Mouse (Mus musculus): Measurements from ENCODE around the gene Pcgf2. TPM values are rescaled to one million over a fixed set of nuclear protein-coding genes. Genes with fewer than 3 reads are reported as not detected.

Pcgf2 gene
- total and polyA plus RNA-seq, 3 experiments = 0.99 to 19.5 (median 5.6) TPM

DNA sequence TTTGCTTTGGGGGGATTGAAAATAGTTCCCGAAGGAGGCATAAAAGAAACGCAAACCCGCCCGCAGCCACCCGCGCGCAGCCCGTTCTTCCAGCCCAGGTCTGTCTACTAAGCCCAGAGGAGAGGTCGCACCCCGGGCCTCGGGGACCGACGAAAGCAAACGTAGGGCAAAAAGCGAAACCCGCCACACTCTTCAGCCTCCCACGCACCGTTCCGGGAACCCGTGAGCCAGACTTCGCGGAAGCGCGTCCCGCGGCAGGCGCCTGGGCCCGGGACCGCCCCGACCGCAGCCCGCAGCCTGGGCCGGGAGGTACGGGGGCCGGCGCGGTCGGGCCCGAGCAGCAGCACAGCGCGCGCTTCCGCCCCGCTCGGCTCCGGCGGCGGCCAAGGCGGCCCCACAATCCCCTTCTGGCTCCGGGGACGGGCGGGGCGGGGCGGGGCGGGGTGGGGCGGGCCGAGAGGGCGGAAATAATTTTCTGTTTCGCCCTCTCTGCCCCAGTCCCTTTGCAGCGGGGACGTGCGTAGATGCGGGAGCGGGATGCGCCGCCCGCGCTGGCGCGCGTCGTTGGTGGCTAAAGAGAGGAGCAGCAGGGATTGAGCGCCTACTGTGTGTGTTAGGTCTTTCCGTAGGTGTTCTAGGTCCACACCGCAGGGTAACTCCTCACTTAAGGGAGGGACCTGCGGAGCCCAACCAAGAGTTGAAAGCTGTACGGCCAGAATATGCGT, 40.1 kb downstream of the Pcgf2 start (continued):
- TF ChIP-seq MEF2A (IDR thresholded peaks at IDR 0.05; ENCODE audit: borderline replicate concordance, low read depth, low read length) = peak; percentile 71
- TF ChIP-seq MXI1 (IDR thresholded peaks at IDR 0.05; ENCODE audit: low read depth, low read length) = peak; percentile 82
- TF ChIP-seq CTCF (conservative IDR thresholded peaks at IDR 0.05 in 1 of 2, IDR thresholded peaks at IDR 0.05 in 1 of 2; ENCODE audit: low read depth in 2 of 2, low read length in 2 of 2) = no peak
- TF ChIP-seq MAX (IDR thresholded peaks at IDR 0.05; ENCODE audit: low read length) = 0 out of 2 replicates have a peak, but pooled peaks have one; percentile 26
- TF ChIP-seq BHLHE40 (IDR thresholded peaks at IDR 0.05; ENCODE audit: low read depth, low read length) = no peak
- no peak for TF ChIP-seq PAX5 (IDR thresholded peaks at IDR 0.05; ENCODE audit: low read length)
- TF ChIP-seq GABPA (IDR thresholded peaks at IDR 0.05; ENCODE audit: insufficient replicate concordance, low read depth, low read length) = no peak
- TF ChIP-seq NELFE (IDR thresholded peaks at IDR 0.05; ENCODE audit: low read depth, low read length) = peak; percentile 91
- TF ChIP-seq EP300 (IDR thresholded peaks at IDR 0.05; ENCODE audit: low read length) = peak; percentile 40; the same call in 1 of the 2 replicates
- peak; percentile 78; the same call in 1 of the 2 replicates for TF ChIP-seq TBP (conservative IDR thresholded peaks at IDR 0.05; ENCODE audit: low read depth, low read length)
- TF ChIP-seq UBTF (IDR thresholded peaks at IDR 0.05; ENCODE audit: low read depth, low read length) = no peak; the same call in 1 of the 2 replicates
- TF ChIP-seq IRF4 (IDR thresholded peaks at IDR 0.05; ENCODE audit: low read depth, low read length) = peak; percentile 50; the same call in 1 of the 2 replicates
- TF ChIP-seq ELF1 (IDR thresholded peaks at IDR 0.05; ENCODE audit: low read depth, low read length) = peak; percentile 85
- no peak; the same call in 1 of the 2 replicates for TF ChIP-seq CHD2 (IDR thresholded peaks at IDR 0.05; ENCODE audit: low read length)
- TF ChIP-seq HCFC1 (IDR thresholded peaks at IDR 0.05; ENCODE audit: low read depth, low read length) = peak; percentile 45

DNA sequence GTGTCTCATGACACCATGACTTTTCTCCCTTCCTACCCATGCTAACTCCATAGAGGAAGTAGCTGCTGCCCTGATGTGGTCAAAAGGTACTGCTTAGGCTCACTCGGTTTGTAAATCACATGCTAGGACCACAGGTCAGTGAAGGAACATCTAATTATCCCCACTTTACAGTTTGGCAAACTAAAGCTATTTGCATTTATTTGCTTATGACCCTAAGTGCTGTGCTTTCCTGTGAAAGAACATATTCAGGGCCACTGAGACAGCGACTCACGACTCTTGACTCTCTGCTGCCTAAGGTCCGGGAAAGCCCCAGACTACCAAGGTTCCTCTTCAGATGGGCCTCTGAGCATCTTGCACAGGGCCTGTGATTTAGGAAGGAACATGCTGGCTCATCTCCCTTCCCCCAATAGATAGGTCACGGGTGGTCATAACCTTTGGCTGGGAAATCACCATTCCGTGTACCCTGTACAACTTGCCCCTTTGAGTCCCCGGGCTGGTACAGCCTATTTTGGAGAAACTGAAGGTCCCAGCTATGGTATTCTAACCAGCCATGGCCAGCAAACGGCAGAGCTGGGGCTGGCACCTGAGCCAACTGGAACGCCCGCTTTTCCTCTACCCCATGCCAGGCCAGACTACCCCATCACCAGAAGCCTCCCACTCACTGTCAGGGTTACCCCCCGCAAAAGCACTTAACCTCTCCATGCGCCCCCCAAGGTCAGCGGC, 40.9 kb downstream of the Pcgf2 start:
- peak; percentile 99 for DNase-seq (ENCODE audit: extremely low read depth)
- H3K9me3 ChIP-seq (replicated peaks; ENCODE audit: low read length) = no peaks in the 10 kb centered on the region
- H3K4me1 ChIP-seq (ENCODE audit: control insufficient read depth in 1 of 2, insufficient read depth in 2 of 2) = peaks cover 17 to 42% of the 10 kb centered on the region in 2 experiments
- no peaks in the 10 kb centered on the region for H3K27me3 ChIP-seq (replicated peaks)
- H3K9ac ChIP-seq (ENCODE audit: insufficient read depth, low read depth) = peak overlapping the region; percentile 100
- peak overlapping the region; percentile 82 to 88 (median 87) for H3K4me3 ChIP-seq (replicated peaks in 1 of 3; ENCODE audit: low read depth in 2 of 3, low read length in 2 of 3, poor library complexity in 1 of 3)
- peak overlapping the region; percentile 98 for H3K27ac ChIP-seq (ENCODE audit: insufficient read depth, low read depth)
- H3K4me2 ChIP-seq (ENCODE audit: insufficient read depth, low read depth, poor library complexity, severe bottlenecking) = peak overlapping the region; percentile 87
- dilution Hi-C loops (cut with MboI; ENCODE audit: extremely low pct_ligation_motif_present, extremely low pct_unique_long_range_greater_than_20kb, low sequenced_read_pairs) = no loop called here
- peaks cover 14 to 36% of the 10 kb centered on the region in 2 experiments for H3K36me3 ChIP-seq (replicated peaks in 1 of 2; ENCODE audit: control insufficient read depth in 1 of 2, insufficient read depth in 1 of 2, low read length in 1 of 2)
- peaks cover 24% of the 10 kb centered on the region for H3K79me2 ChIP-seq (replicated peaks; ENCODE audit: control insufficient read depth, extremely low read depth, insufficient read depth, poor library complexity, severe bottlenecking)
- in situ Hi-C loops (cut with MboI; ENCODE audit: low pct_ligation_motif_present, low pct_unique_long_range_greater_than_20kb, low sequenced_read_pairs) = no loop called here
- TF ChIP-seq MEF2A (IDR thresholded peaks at IDR 0.05; ENCODE audit: borderline replicate concordance, low read depth, low read length) (peak; percentile 90), USF1 (IDR thresholded peaks at IDR 0.05; ENCODE audit: low read depth, low read length) (no peak), CTCF (conservative IDR thresholded peaks at IDR 0.05 in 1 of 2, IDR thresholded peaks at IDR 0.05 in 1 of 2; ENCODE audit: low read depth in 2 of 2, low read length in 2 of 2) (no peak), MAFK (IDR thresholded peaks at IDR 0.05; ENCODE audit: insufficient replicate concordance, low read length) (peak; percentile 73), KAT2A (IDR thresholded peaks at IDR 0.05; ENCODE audit: insufficient replicate concordance, low read length) (0 out of 2 replicates have a peak, but pooled peaks have one; percentile 58), JUN (IDR thresholded peaks at IDR 0.05; ENCODE audit: insufficient read depth, low read depth, low read length) (peak; percentile 49), CHD1 (IDR thresholded peaks at IDR 0.05; ENCODE audit: low read depth, low read length) (peak; percentile 87), NRF1 (IDR thresholded peaks at IDR 0.05; ENCODE audit: low read depth, low read length) (no peak), ZMIZ1 (IDR thresholded peaks at IDR 0.05; ENCODE audit: low read depth, low read length) (peak; percentile 75), ETS1 (conservative IDR thresholded peaks at IDR 0.05; ENCODE audit: low read depth, low read length) (peak; percentile 92), MXI1 (IDR thresholded peaks at IDR 0.05; ENCODE audit: low read depth, low read length) (peak; percentile 88), GABPA (IDR thresholded peaks at IDR 0.05; ENCODE audit: insufficient replicate concordance, low read depth, low read length) (no peak), ZC3H11A (IDR thresholded peaks at IDR 0.05; ENCODE audit: low read depth, low read length) (no peak), POLR2A (IDR thresholded peaks at IDR 0.05; ENCODE audit: low read depth, low read length) (peak; percentile 94), ZNF384 (IDR thresholded peaks at IDR 0.05; ENCODE audit: low read depth, low read length) (peak; percentile 63), MAZ (IDR thresholded peaks at IDR 0.05; ENCODE audit: low read depth, low read length) (peak; percentile 51; the same call in 1 of the 2 replicates), NELFE (IDR thresholded peaks at IDR 0.05; ENCODE audit: low read depth, low read length) (peak; percentile 81), JUND (conservative IDR thresholded peaks at IDR 0.05; ENCODE audit: low read depth, low read length) (peak; percentile 58), IRF4 (IDR thresholded peaks at IDR 0.05; ENCODE audit: low read depth, low read length) (peak; percentile 88), SMC3 (IDR thresholded peaks at IDR 0.05; ENCODE audit: low read depth, low read length) (peak; percentile 37; the same call in 1 of the 2 replicates), TCF12 (IDR thresholded peaks at IDR 0.05; ENCODE audit: low read depth, low read length) (peak; percentile 89), CHD2 (IDR thresholded peaks at IDR 0.05; ENCODE audit: low read length) (peak; percentile 95), TBP (conservative IDR thresholded peaks at IDR 0.05; ENCODE audit: low read depth, low read length) (peak; percentile 95), POLR2AphosphoS2 (IDR thresholded peaks at IDR 0.05; ENCODE audit: low read depth, low read length) (peak; percentile 97), PAX5 (IDR thresholded peaks at IDR 0.05; ENCODE audit: low read length) (no peak), E2F4 (IDR thresholded peaks at IDR 0.05; ENCODE audit: insufficient replicate concordance, low read depth, low read length) (0 out of 2 replicates have a peak, but pooled peaks have one; percentile 47)

Data from CH12.LX (cell line).